Mouse (Mus musculus) midbrain, embryonic 13.5 days (tissue): ENCODE data around the gene BC067074. TPM values are rescaled to one million over a fixed set of nuclear protein-coding genes. Genes with fewer than 3 reads are reported as not detected.
A peak's percentile ranks its signal among the peaks of the same experiment; 100 is the strongest.
"Not testable (repeated sequence)": the region's sequence is repeated elsewhere in the genome, so short reads cannot be mapped to it uniquely, and the experiment has no call there.

Experiments used
- ATAC-seq: fragments of 200-750 bp; cut with Nextera tagmentation; 2 replicates; pipeline ENCODE4 v1.8.0; 2017; ENCODE audit warnings: mild to moderate bottlenecking, moderate TSS enrichment, moderate library complexity
- H3K27ac ChIP-seq: fragments of 300-500 bp; sonication (generic); 2 replicates; pipeline ENCODE4 v1.5.1; 2015; ENCODE audit warnings: inconsistent platforms, mild to moderate bottlenecking, moderate library complexity
- H3K27me3 ChIP-seq: fragments of 300-500 bp; sonication (generic); 2 replicates; pipeline ENCODE4 v1.6.1; 2015; ENCODE audit warnings: mild to moderate bottlenecking, inconsistent platforms
- H3K36me3 ChIP-seq: fragments of 300-500 bp; sonication (generic); 2 replicates; pipeline ENCODE4 v1.6.1; 2015; ENCODE audit warnings: mild to moderate bottlenecking, inconsistent platforms
- H3K4me1 ChIP-seq: fragments of 300-500 bp; sonication (generic); replicated peaks from 2 replicates; pipeline ENCODE4 v1.6.1; 2015; ENCODE audit warnings: inconsistent platforms
- H3K4me2 ChIP-seq: fragments of 300-500 bp; sonication (generic); replicated peaks from 2 replicates; pipeline ENCODE4 v1.6.1; 2015; ENCODE audit warnings: moderate library complexity, mild to moderate bottlenecking, inconsistent platforms
- H3K4me3 ChIP-seq: fragments of 300-500 bp; sonication (generic); replicated peaks from 2 replicates; pipeline ENCODE4 v1.5.1; 2015; ENCODE audit warnings: mild to moderate bottlenecking, inconsistent platforms
- H3K9ac ChIP-seq: fragments of 300-500 bp; sonication (generic); replicated peaks from 2 replicates; pipeline ENCODE4 v1.6.1; 2015; ENCODE audit warnings: mild to moderate bottlenecking, inconsistent platforms
- H3K9me3 ChIP-seq: fragments of 300-500 bp; sonication (generic); 2 replicates; pipeline ENCODE4 v1.6.1; 2016; ENCODE audit warnings: mild to moderate bottlenecking, inconsistent platforms
- WGBS: fragments of 180-500 bp; shearing (Covaris S2); methylation state at CpG from one replicate; pipeline ENCODE4 v1.1.7; 2015; 5-methylcytosine and 5-hydroxymethylcytosine counted together
- polyA plus RNA-seq: library from polyadenylated mRNA; unstranded; fragments of >200 nt; fragmentation: Nextera tagmentation; extraction: Ambion mirVana; gene quantifications from 2 replicates; pipeline ENCODE4 v1.2.1, GENCODE M21; 2015

Gene BC067074
- polyA plus RNA-seq, 1 experiment from 2014 or later = 0.93 TPM

DNA sequence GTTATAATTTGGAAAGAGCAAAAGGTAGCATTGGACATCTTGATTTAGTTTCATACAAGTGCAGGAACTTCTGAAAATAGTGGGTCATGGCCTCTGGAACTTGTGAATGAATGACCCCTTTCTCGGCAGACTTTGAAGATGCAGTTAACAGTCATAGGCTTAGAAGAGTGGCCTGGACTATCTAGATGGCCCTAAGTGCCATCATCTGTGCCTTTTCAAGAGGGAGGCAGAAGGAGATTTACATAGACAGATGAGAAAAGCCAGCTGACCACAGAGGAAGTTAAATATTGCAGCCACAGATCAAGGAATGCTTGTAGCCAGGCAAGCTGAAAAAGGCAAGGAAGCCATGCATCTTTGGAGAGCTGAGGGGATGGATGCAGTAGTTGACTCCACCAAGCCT is 66.7 kb downstream of the BC067074 start:
- no peak for ATAC-seq
- no peaks in the 10 kb centered on the region for H3K9me3 ChIP-seq
- H3K27ac ChIP-seq = no peak overlapping the region
- H3K36me3 ChIP-seq = no peaks in the 10 kb centered on the region
- H3K27me3 ChIP-seq = no peaks in the 10 kb centered on the region
- H3K9ac ChIP-seq = no peak overlapping the region
- H3K4me3 ChIP-seq = no peak overlapping the region
- 87% methylated on average over 1 of the region's 1 CpGs for WGBS
- no peak overlapping the region for H3K4me2 ChIP-seq
- H3K4me1 ChIP-seq = peaks cover 9% of the 10 kb centered on the region

DNA sequence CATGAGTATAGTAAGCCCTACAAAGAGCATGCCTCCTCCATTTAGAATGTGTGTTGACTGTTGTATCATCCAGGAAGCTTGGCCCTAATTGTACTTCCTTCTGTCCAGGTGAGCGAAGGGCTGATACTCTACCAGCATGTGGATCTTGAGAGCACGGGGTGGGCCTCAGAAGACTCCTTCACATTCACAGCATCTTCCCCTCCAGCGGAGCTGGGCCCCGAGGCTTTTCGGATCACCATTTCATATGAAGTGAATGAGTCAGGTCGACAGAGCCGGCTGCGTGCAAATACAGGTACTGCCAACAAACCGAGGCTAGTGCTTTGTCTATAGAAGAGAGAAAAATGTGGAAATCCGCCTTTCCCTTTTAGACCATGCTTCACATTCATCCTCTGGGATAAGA is 73.0 kb downstream of the BC067074 start:
- Histone ChIP-seq H3K9me3 (no peaks in the 10 kb centered on the region), H3K36me3 (no peaks in the 10 kb centered on the region), H3K4me1 (no peaks in the 10 kb centered on the region), H3K4me2 (no peak overlapping the region), H3K9ac (no peak overlapping the region), H3K27ac (no peak overlapping the region), H3K4me3 (no peak overlapping the region), H3K27me3 (no peaks in the 10 kb centered on the region)
- 95% methylated on average over 10 of the region's 10 CpGs for WGBS
- no peak for ATAC-seq

DNA sequence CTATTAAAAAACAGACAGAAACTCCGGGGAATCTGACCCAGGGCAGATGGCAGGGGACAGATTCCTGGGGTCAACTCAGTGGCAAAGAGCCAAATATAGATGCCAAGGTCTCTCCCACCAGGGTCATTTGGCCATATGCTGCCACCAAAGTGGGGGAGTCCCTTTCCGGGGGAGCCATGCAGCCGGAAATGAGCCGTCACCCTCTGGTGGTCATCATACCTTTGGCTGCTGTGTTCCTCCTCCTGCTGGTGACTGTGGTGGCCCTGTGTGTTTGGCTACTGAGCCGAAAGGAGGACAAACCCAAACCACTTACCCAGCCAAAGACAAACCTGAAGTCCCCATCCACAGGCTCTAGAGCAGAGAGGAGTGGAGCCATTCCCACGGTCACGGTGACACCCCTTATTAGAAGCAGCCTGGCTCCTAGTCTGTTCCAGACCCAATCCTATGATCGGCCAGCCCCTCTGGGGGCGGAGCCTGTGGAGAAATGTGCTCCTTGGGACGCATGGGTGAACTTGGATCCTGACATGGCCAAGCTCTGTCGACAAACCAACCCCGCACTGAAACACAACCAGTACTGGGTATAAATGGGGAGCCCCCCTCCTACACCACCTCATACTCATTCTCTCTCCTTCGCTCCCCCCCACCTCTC is 76.1 kb downstream of the BC067074 start:
- Histone ChIP-seq H3K9ac (no peak overlapping the region), H3K36me3 (no peaks in the 10 kb centered on the region), H3K9me3 (no peaks in the 10 kb centered on the region), H3K27ac (no peak overlapping the region), H3K4me2 (no peak overlapping the region), H3K4me3 (no peak overlapping the region), H3K27me3 (no peaks in the 10 kb centered on the region), H3K4me1 (no peaks in the 10 kb centered on the region)
- 72% methylated on average over 13 of the region's 13 CpGs for WGBS
- 0 out of 2 replicates have a peak, but pooled peaks have one; percentile 40 for ATAC-seq

DNA sequence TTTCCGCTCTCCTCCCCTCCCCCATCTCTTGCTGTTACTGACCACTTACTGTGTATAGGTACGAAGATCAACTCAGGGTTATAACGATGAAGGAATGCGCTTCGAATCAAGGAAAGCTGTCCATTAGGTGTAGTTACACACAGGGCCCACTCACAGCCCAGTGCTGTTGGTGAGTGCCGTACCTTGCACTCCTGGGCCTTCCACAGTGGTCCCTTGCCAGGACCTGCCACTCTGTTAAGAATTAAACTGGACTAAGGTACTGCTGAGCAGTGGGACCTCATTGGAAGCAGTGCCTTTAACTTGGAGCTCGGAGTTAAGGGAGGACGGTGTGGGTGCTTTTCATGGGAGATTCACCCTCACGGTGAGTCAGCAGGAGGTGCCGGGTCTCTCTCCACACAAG is 76.7 kb downstream of the BC067074 start:
- Histone ChIP-seq H3K27me3 (no peaks in the 10 kb centered on the region), H3K9me3 (no peaks in the 10 kb centered on the region), H3K9ac (no peak overlapping the region), H3K36me3 (no peaks in the 10 kb centered on the region), H3K4me2 (no peak overlapping the region), H3K4me1 (no peaks in the 10 kb centered on the region), H3K27ac (no peak overlapping the region), H3K4me3 (no peak overlapping the region)
- 90% methylated on average over 10 of the region's 10 CpGs for WGBS
- no peak for ATAC-seq

DNA sequence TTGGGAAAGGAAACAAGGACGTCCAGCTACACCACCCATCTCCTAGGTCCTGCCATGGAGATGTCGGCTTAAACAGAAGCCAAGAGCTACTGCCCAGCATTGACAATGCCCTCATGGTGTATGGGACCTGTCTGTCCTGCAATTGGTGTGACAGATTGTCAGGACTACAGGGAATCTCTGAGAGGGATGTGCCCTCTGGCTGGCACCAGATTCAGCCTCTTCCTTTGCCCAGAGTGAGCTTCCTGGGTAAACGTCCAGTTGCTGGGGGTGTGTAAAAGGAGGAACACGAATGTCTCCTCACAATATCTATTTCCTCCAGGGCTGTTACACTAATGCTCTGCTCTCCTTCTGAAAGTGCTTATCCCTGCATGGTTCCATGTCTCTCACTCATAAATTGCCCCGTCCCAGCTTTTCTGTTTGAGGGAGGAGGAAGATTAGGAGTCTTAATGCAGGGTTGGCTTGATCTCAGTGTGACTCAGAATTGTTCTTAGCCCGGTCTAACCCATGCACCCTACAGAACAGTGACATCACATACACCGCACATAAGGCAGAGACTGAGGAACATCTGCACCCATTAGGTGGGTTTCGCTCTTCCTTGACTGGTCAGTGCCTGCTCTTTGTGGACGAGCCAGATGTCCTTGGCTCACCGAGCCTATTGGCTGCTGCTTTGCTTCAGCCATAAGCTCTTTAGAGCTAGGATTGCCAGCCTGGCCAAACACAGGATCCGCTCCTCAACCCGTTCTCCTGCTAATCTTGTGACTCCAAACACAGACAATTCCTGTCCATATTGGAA is 80.5 kb downstream of the BC067074 start:
- H3K4me2 ChIP-seq = no peak overlapping the region
- no peaks in the 10 kb centered on the region for H3K36me3 ChIP-seq
- H3K4me3 ChIP-seq = no peak overlapping the region
- H3K4me1 ChIP-seq = no peaks in the 10 kb centered on the region
- no peak overlapping the region for H3K27ac ChIP-seq
- 87% methylated on average over 12 of the region's 12 CpGs for WGBS
- no peak overlapping the region for H3K9ac ChIP-seq
- ATAC-seq = no peak
- no peaks in the 10 kb centered on the region for H3K9me3 ChIP-seq
- no peaks in the 10 kb centered on the region for H3K27me3 ChIP-seq

DNA sequence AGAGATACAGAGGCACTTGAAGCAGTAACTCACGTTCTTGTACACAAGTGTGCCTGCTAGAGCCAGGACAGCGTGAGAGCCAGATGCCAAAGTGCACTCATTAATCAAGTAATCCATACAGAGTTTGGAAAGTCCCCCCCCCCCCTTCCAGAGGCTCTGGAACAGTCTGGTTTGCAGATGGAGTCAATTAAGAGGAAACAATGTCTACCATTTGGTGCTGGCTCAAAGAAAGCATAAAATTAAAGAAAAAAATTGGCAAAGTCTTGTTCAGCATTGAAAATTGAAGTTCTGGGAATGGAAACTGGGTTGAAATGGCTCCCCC is 81.1 kb downstream of the BC067074 start:
- Histone ChIP-seq H3K4me2 (no peak overlapping the region), H3K9me3 (no peaks in the 10 kb centered on the region), H3K27ac (no peak overlapping the region), H3K4me3 (no peak overlapping the region), H3K9ac (no peak overlapping the region), H3K27me3 (no peaks in the 10 kb centered on the region), H3K36me3 (no peaks in the 10 kb centered on the region), H3K4me1 (no peaks in the 10 kb centered on the region)
- 71% methylated on average over 2 of the region's 2 CpGs for WGBS
- no peak for ATAC-seq

DNA sequence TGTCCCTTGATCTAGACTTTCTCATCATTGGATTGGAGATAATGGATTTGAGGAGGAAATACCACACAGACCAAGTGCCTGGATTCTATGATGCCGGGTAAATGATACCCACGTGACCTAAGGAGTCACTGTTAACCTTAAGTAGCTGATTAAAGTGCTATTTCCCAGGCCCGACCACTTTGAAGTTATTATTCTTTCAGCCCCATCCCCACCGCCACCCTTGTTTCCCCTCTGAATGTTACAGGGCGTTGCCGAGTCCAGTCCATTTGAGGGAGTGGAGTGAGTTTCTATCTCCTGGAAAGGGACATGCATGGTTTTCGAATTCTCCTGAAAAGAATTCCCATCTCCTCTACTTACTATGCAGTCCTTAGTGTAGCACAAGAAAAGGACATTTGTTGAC is 84.7 kb downstream of the BC067074 start:
- no peaks in the 10 kb centered on the region for H3K9me3 ChIP-seq
- H3K27me3 ChIP-seq = no peaks in the 10 kb centered on the region
- no peak for ATAC-seq
- H3K9ac ChIP-seq = no peak overlapping the region
- H3K36me3 ChIP-seq = no peaks in the 10 kb centered on the region
- H3K4me2 ChIP-seq = no peak overlapping the region
- H3K27ac ChIP-seq = no peak overlapping the region
- H3K4me3 ChIP-seq = no peak overlapping the region
- 93% methylated on average over 7 of the region's 7 CpGs for WGBS
- H3K4me1 ChIP-seq = no peaks in the 10 kb centered on the region

DNA sequence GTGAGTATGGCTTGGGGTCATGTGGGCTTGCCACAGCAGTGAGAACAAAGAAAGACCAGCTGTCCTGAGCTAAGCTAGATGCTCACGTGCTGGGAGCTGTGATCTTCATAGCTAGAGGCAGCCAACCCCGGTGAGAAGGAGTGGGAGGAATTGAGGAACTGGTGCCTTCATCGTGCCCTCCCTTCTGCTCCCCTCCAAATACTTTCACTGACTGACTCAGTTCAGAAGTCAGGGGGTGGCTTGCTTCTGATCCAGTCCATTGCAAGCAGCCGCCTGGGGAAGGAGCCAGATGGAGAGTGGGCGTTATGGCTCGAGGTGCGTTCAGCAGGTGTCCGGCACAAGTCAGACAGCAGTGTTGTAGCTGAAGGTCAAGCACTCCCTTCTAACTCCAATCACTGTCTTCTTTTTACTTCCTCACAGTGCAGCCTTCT is 86.0 kb downstream of the BC067074 start:
- Histone ChIP-seq H3K36me3 (no peaks in the 10 kb centered on the region), H3K4me3 (no peak overlapping the region), H3K9me3 (no peaks in the 10 kb centered on the region), H3K27me3 (no peaks in the 10 kb centered on the region), H3K9ac (no peak overlapping the region), H3K4me2 (no peak overlapping the region), H3K4me1 (no peaks in the 10 kb centered on the region), H3K27ac (no peak overlapping the region)
- 82% methylated on average over 8 of the region's 8 CpGs for WGBS
- ATAC-seq = no peak

DNA sequence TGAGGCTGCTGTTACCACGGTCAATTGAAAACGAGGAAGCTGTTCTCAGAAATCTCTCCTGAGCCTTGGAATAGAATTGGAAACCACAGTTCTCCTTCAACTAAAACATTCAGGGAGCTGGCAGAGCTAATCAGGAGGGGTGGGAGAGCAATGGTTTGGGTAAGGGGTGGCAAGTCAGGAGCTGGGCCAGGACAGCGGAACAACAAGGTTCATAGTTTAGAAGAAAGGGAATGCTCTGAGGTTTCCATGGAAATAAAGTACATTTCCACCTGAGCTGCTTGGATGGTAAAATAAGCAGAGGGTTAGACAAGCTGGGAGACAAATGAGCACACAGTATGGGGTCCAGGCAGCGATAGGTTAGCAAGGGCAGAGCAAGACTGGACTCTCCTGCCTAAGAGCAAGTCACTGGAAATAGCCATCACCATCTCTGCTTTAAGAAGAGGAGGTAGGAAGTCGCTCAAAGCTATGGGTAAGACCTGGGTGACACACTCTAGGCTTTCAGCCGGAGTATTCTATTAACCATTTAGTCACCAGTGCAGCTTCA is 86.9 kb downstream of the BC067074 start:
- no peak overlapping the region for H3K4me2 ChIP-seq
- H3K9ac ChIP-seq = no peak overlapping the region
- H3K27ac ChIP-seq = no peak overlapping the region
- no peak for ATAC-seq
- no peaks in the 10 kb centered on the region for H3K4me1 ChIP-seq
- H3K36me3 ChIP-seq = no peaks in the 10 kb centered on the region
- no peaks in the 10 kb centered on the region for H3K9me3 ChIP-seq
- 46% methylated on average over 6 of the region's 6 CpGs for WGBS
- no peaks in the 10 kb centered on the region for H3K27me3 ChIP-seq
- H3K4me3 ChIP-seq = no peak overlapping the region

DNA sequence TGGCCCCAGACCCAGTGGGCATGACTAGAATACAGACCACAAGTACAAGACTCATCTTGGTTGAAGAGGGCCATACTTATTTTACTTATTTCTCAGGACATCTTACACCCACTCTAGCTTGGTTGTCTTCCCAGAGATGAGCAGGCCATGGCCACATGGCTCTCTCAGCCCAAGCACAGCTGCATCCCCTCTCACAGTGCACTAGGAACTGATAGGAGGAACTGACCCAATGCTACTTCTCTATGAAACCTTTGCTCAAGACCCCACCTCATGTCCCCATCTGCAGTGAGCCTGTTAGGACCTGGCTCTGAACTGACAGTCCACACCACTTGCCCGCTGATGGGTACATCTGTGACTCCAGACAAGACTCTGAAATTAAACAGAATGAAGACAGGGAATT is 88.8 kb downstream of the BC067074 start:
- no peak overlapping the region for H3K27ac ChIP-seq
- 90% methylated on average over 1 of the region's 1 CpGs for WGBS
- H3K4me1 ChIP-seq = no peaks in the 10 kb centered on the region
- ATAC-seq = no peak
- no peak overlapping the region for H3K9ac ChIP-seq
- no peaks in the 10 kb centered on the region for H3K36me3 ChIP-seq
- no peaks in the 10 kb centered on the region for H3K9me3 ChIP-seq
- no peaks in the 10 kb centered on the region for H3K27me3 ChIP-seq
- H3K4me2 ChIP-seq = no peak overlapping the region
- H3K4me3 ChIP-seq = no peak overlapping the region

DNA sequence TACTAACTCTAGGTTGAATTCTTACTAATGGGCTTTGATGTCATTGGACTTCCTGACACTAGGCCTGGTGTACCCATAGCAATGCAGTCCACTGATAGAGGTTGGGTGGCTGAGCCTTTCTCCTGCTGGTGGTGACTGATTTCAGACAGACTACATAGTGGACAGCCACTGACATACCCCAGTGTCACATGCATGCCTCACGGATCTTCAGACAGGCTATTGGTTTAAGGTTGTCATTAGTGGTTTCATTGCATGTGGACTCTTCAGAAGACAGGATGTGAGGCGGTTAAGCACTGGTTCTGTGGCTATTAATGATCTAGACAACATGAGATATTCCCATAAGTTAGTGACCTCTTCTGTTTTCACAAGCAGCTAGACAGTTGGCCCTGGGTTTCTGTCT is 89.2 kb downstream of the BC067074 start:
- Histone ChIP-seq H3K4me2 (no peak overlapping the region), H3K9ac (no peak overlapping the region), H3K4me3 (no peak overlapping the region), H3K27ac (no peak overlapping the region), H3K9me3 (no peaks in the 10 kb centered on the region), H3K27me3 (no peaks in the 10 kb centered on the region), H3K4me1 (no peaks in the 10 kb centered on the region), H3K36me3 (no peaks in the 10 kb centered on the region)
- WGBS = 82% methylated on average over 2 of the region's 2 CpGs
- ATAC-seq = no peak

DNA sequence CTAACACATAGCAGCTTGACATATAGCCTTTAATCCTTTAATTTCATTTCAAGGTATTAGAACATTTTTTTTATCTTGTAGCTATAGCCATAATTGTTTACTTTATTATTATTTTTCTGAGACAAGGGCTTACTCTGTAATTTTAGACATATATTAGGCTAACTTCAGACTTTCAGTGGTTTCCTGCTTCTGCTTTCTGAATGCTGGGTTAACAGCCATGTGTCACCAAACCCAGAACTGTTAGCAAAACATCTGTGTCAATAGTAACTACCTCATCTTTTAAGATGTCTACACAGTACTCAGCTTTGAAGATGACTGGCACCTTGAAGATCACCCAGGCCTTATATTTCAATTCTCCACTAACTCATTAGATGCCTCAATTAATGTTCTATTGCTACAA is 89.8 kb downstream of the BC067074 start:
- not testable (repeated sequence) for H3K4me3 ChIP-seq, H3K36me3 ChIP-seq, H3K9ac ChIP-seq, H3K27me3 ChIP-seq, H3K4me2 ChIP-seq, ATAC-seq, H3K4me1 ChIP-seq, H3K27ac ChIP-seq, H3K9me3 ChIP-seq
